Mouse (Mus musculus) small intestine, adult 2 months (tissue): Measurements from ENCODE around the gene Cmip. TPM values are rescaled to one million over a fixed set of nuclear protein-coding genes. Genes with fewer than 3 reads are reported as not detected.

Experiments
- H3K27ac ChIP-seq: fragments of 200-500 bp; 2 replicates; pipeline ENCODE4 v1.5.1; 2012; ENCODE audit warnings: low read depth, low read length, control low read depth, inconsistent platforms; ENCODE audit not compliant: insufficient read depth
- H3K27me3 ChIP-seq: fragments of 200-500 bp; 2 replicates; pipeline ENCODE4 v1.6.1; 2012; ENCODE audit warnings: mild to moderate bottlenecking, moderate library complexity, low read length, inconsistent platforms; ENCODE audit not compliant: control insufficient read depth, insufficient read depth
- H3K36me3 ChIP-seq: fragments of 200-500 bp; 2 replicates; pipeline ENCODE4 v1.6.1; 2012; ENCODE audit warnings: mild to moderate bottlenecking, low read length, control low read depth, inconsistent platforms; ENCODE audit not compliant: control insufficient read depth, insufficient read depth
- H3K4me1 ChIP-seq: fragments of 200-500 bp; 2 replicates; pipeline ENCODE4 v1.6.1; 2012; ENCODE audit warnings: low read length, inconsistent platforms, mixed read lengths; ENCODE audit not compliant: control insufficient read depth, insufficient read depth, insufficient read length
- H3K4me3 ChIP-seq: fragments of 200-500 bp; 2 replicates; pipeline ENCODE4 v1.5.1; 2012; ENCODE audit warnings: low read depth, mild to moderate bottlenecking, control low read depth, inconsistent platforms, low read length, moderate library complexity
- CTCF ChIP-seq: fragments of 200-500 bp; IDR thresholded peaks from 2 replicates; pipeline ENCODE4 v1.5.1; 2012; ENCODE audit warnings: low read depth, mild to moderate bottlenecking, control low read depth, inconsistent platforms, low read length, moderate library complexity, mixed read lengths; ENCODE audit not compliant: insufficient replicate concordance, insufficient read length; ENCODE audit errors: extremely low read depth
- POLR2A ChIP-seq: fragments of 200-500 bp; IDR thresholded peaks from 2 replicates; pipeline ENCODE4 v1.6.1; 2012; ENCODE audit warnings: low read depth, mild to moderate bottlenecking, control low read depth, inconsistent platforms, low read length, moderate library complexity
- WGBS: fragments of 180-500 bp; shearing (Covaris S2); methylation state at CpG from one replicate; pipeline ENCODE4 v1.1.7; 2018; 5-methylcytosine and 5-hydroxymethylcytosine counted together
- polyA plus RNA-seq: library from polyadenylated mRNA; depleted of rRNA; stranded (reverse); fragments of >200 nt; gene quantifications from 2 replicates; pipeline ENCODE4 v1.2.3, GENCODE M21; 2012

The Cmip gene
- polyA plus RNA-seq, 1 experiment: 129 TPM

DNA sequence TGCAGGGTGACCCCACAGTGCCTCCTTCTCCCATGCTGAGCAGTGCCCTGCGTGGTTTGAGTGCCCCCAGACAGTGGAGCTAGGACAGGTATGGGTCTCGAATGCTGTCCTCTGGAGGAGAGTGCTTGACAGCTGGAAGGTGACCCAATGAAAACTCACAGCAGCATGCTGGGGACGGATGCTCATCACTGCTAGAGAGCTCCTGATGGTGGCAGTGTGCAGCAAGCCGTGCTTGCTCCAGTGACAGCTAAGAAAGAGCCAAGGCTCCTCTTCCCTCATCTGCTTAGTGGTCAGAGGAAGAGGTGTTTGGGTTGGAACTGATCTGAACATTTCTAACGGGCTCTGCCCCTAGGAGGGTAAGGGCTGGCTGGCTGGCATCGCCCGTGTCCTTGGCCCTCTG is 109.6 kb downstream of the Cmip start:
- Histone ChIP-seq H3K4me1 (peaks cover 45% of the 10 kb centered on the region), H3K4me3 (no peak overlapping the region), H3K36me3 (no peaks in the 10 kb centered on the region), H3K27ac (no peak overlapping the region), H3K27me3 (no peaks in the 10 kb centered on the region)
- WGBS: 58% methylated on average over 7 of the region's 7 CpGs
- TF ChIP-seq POLR2A (no peak), CTCF (no peak; the same call in 1 of the 2 replicates)

DNA sequence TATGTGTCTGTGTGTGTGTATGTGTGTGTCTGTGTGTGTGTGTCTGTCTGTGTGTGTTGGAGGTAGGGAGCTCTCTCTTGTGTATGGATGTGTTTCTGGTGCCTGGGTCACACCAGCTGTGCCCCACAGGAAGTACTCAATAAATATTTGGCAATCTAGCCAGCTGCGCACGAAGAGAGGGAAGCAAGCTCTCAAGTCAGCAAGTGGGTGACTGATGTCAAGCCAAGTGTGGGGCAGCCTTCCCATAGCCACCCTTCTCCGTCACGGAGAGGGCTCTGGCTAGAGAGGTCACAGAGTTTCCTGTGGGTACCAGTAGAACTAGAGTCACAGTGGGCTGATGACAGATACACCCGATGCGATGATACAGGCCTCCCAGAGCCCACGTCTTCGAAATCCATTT is 110.6 kb downstream of the Cmip start:
- Histone ChIP-seq H3K4me3 (no peak overlapping the region), H3K4me1 (peaks cover 44% of the 10 kb centered on the region), H3K27me3 (no peaks in the 10 kb centered on the region), H3K27ac (no peak overlapping the region), H3K36me3 (no peaks in the 10 kb centered on the region)
- TF ChIP-seq POLR2A: no peak
- no peak for TF ChIP-seq CTCF
- WGBS: 51% methylated on average over 8 of the region's 8 CpGs

DNA sequence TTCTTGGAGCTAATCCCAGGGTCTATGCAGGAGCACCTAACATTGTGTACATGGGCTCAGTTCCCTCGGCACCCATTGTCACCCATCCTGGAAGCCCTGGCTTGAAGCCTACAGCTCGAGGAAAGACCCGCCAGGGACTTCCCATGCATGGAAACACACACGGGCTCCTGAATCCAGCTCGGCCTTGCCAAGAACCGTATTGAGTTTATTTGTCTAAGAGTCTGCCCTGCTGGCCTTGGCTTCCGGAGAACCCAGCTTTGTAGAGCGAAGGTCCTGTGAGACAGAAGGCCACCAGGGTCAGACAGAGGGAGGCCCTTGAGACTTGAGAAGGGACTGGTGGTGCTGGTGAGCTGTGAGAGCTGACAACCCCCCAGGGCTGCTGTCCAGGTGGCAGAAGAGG is 111.9 kb downstream of the Cmip start:
- Histone ChIP-seq H3K27me3 (no peaks in the 10 kb centered on the region), H3K4me3 (no peak overlapping the region), H3K4me1 (peaks cover 43% of the 10 kb centered on the region), H3K27ac (no peak overlapping the region), H3K36me3 (no peaks in the 10 kb centered on the region)
- 24% methylated on average over 8 of the region's 8 CpGs for WGBS
- TF ChIP-seq POLR2A: no peak
- TF ChIP-seq CTCF: no peak

DNA sequence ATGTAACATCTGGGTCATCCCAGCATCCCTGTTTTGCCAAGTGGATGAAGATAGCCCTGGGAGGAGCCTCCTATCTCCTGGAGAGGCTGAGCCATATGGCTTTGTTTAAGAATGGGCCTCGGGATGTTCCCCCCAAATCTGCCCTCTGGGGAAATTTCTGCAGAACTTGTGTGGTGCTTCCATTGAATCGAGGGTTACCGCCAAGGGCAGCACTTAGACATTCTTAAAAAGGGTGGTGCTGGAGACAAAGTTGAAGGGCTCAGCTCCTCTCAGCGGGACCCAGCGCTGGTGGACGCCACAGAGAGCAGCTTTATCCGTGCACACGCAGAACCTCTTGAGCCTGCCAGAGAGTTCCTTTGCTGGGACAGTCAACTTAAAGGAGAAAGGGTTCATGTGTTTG is 113.1 kb downstream of the Cmip start:
- no peak overlapping the region for H3K27ac ChIP-seq
- H3K4me1 ChIP-seq: peaks cover 40% of the 10 kb centered on the region
- no peaks in the 10 kb centered on the region for H3K27me3 ChIP-seq
- no peaks in the 10 kb centered on the region for H3K36me3 ChIP-seq
- no peak overlapping the region for H3K4me3 ChIP-seq
- 67% methylated on average over 8 of the region's 8 CpGs for WGBS
- TF ChIP-seq POLR2A (no peak), CTCF (no peak)

DNA sequence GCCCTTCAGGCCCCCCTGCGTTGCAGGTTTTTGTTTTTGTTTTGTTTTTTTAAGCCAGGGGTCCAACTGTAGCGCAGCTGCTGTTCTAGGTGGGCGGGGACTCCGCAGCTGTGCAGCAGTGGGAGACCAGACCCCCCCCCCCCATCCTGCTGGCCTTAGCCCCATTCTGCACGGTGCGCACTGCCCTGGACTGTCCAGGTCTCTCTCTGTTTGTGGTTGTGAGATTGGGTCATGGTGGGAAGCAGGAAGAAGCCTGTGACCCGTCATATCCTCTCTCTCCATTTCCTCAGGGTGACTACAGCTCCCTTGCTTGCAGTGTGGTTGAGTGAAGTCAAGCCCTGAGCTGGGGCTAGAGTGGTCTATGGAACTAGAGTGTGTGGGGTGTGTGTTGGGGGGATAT is 114.3 kb downstream of the Cmip start:
- peaks cover 40% of the 10 kb centered on the region for H3K4me1 ChIP-seq
- H3K27ac ChIP-seq: no peak overlapping the region
- WGBS: 71% methylated on average over 7 of the region's 7 CpGs
- H3K4me3 ChIP-seq: no peak overlapping the region
- no peaks in the 10 kb centered on the region for H3K36me3 ChIP-seq
- H3K27me3 ChIP-seq: no peaks in the 10 kb centered on the region
- TF ChIP-seq POLR2A (no peak), CTCF (no peak)

DNA sequence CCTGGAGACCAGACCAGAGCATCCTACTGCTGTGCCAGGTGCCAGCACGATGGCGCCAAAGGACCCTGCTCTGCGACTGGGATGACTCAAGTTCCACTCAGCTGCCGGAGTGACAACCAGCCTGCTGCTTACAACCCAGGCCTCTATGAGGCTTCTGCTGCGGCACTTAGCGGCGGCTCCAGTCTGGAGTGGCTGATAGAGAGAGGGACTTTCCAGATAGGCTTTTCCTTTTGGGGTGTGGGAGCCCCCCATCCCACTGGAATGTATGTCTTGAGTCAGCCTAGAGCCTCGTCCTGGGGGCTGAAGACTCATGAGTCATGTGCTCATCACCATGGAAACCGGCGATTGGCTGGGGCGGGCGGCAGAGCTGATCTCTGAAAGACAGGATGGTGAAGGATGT is 115.2 kb downstream of the Cmip start:
- Histone ChIP-seq H3K4me3 (no peak overlapping the region), H3K27me3 (no peaks in the 10 kb centered on the region), H3K36me3 (peaks cover 3% of the 10 kb centered on the region), H3K4me1 (peaks cover 39% of the 10 kb centered on the region), H3K27ac (no peak overlapping the region)
- TF ChIP-seq CTCF (no peak), POLR2A (no peak)
- WGBS: 83% methylated on average over 12 of the region's 12 CpGs

DNA sequence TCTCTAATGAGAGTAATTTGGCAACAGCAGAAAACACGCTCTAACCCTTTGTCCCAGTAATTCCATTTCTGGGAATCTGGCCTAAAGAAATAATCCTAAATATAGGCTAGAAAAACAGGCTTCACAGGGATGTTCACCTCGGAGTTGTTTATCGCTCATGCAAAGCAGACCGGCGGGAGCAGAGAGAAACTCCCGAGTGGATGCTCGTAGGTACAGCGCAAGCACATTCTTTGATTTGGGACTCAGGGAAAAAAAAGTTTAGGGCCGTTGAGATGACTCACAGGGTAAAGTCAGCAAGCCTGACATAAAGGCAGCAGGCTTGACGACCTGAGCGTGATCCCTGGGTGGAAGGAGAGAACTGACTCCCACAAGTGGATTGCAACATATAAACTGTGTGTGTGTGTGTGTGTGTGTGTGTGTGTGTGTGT is 116.2 kb downstream of the Cmip start:
- no peak overlapping the region for H3K27ac ChIP-seq
- peaks cover 33% of the 10 kb centered on the region for H3K4me1 ChIP-seq
- TF ChIP-seq CTCF: no peak
- TF ChIP-seq POLR2A: no peak
- H3K36me3 ChIP-seq: peaks cover 12% of the 10 kb centered on the region
- H3K27me3 ChIP-seq: no peaks in the 10 kb centered on the region
- WGBS: 37% methylated on average over 11 of the region's 11 CpGs
- H3K4me3 ChIP-seq: no peak overlapping the region

DNA sequence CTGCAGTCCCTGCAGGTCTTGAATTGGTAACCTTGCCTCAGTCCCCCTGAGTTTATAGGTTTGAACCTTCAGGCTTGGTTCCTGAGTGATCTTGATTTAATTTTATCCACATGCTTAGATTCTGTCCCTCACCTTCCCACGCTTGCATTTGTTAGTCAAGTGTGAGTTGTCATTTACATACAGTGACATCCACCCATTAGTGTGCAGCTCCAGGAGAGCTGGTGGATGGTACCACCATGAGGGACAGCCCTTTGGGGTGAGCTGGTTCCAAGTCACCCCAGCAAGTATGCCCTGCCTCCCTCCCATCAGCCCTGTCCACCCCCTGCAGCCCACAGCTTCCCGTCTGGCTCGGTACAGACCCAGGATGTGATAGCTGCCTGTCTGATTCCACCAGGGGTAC is 117.2 kb downstream of the Cmip start:
- Histone ChIP-seq H3K4me3 (no peak overlapping the region), H3K27ac (no peak overlapping the region), H3K36me3 (peaks cover 15% of the 10 kb centered on the region), H3K27me3 (no peaks in the 10 kb centered on the region), H3K4me1 (peaks cover 25% of the 10 kb centered on the region)
- TF ChIP-seq CTCF (no peak), POLR2A (no peak)
- WGBS: 85% methylated on average over 3 of the region's 3 CpGs
